Comparison of ENCODE assay signal across 21 mouse cellular contexts in the genomic region with DNA sequence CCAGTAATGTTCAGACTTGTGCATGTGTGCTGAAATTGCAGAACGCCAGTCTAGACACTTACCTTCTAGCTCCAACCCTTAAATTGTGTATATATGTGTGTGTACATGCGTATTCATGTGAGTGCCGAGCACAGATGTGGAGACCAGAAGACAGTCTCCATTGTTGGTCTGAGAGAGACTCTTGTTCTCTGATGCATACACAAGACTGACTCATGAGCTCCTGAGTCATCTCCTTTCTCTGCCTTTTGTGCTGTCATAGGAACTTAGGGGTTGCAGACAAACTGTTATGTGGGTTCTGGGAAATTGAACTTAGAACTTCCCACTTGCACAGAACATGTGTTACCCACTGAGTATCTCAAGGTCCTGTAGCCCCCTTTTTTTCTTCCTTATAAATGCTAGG.
"Had no signal": no experiment of that assay in that cellular context is flagged by ENCODE, and none has a peak within 500 bp of the region (broad histone marks: within the 10 kb centered on the region; RNA-seq: fewer than 3 reads in every experiment).

No protein-coding gene starts in this region.

- H3K4me3 ChIP-seq: heart, adult 2 months; heart, embryonic 12.5 days; hindbrain, embryonic 13.5 days; hindbrain, embryonic 15.5 days; kidney, embryonic 15.5 days; limb, embryonic 10.5 days; limb, embryonic 12.5 days; liver, embryonic 13.5 days; liver, embryonic 15.5 days had no signal

- H3K4me1 ChIP-seq: heart, embryonic 12.5 days; hindbrain, embryonic 15.5 days; kidney, embryonic 15.5 days; liver, embryonic 13.5 days; liver, embryonic 15.5 days had no signal

- H3K27ac ChIP-seq: heart, adult 2 months; hindbrain, embryonic 13.5 days; hindbrain, embryonic 15.5 days; hindbrain, postnatal 0 days; kidney, embryonic 15.5 days; kidney, postnatal 0 days; limb, embryonic 10.5 days; limb, embryonic 12.5 days; liver, embryonic 13.5 days; liver, embryonic 15.5 days had no signal

- H3K36me3 ChIP-seq: hindbrain, embryonic 13.5 days; hindbrain, embryonic 15.5 days; limb, embryonic 12.5 days; liver, embryonic 13.5 days; liver, embryonic 15.5 days had no signal

- H3K27me3 ChIP-seq: heart, embryonic 12.5 days; hindbrain, embryonic 13.5 days; hindbrain, embryonic 15.5 days; kidney, embryonic 15.5 days; limb, embryonic 12.5 days; liver, embryonic 13.5 days; liver, embryonic 15.5 days had no signal

- DNase-seq: gastrocnemius, postnatal 14 days; gastrocnemius, postnatal 36 days; heart, adult 11 months; heart, adult 2 months; heart, postnatal 10 days; kidney, adult 11 months; kidney, postnatal 14 days; kidney, postnatal 36 days; layer of hippocampus, postnatal 36 days; liver; liver, embryonic 13.5 days; liver, postnatal 0 days had no signal

- H3K9me3 ChIP-seq: heart, embryonic 12.5 days; hindbrain, embryonic 13.5 days; hindbrain, embryonic 15.5 days; kidney, embryonic 15.5 days; limb, embryonic 10.5 days; limb, embryonic 12.5 days; liver, embryonic 13.5 days; liver, embryonic 15.5 days had no signal
